Mouse (Mus musculus) adrenal gland, postnatal 25 days (tissue): ENCODE measurements around the gene Fpr2. TPM values are rescaled to one million over a fixed set of nuclear protein-coding genes. Genes with fewer than 3 reads are reported as not detected.
"Not testable (repeated sequence)": the region's sequence is repeated elsewhere in the genome, so short reads cannot be mapped to it uniquely, and the experiment has no call there.

Source experiments
- DNase-seq: peaks from one replicate; pipeline ENCODE4 v3.0.0; 2021; ENCODE audit warnings: mixed read lengths
- total RNA-seq: library from RNA; stranded (reverse); gene quantifications from 2 replicates; pipeline ENCODE4 v1.2.3, GENCODE M21; 2021

Gene Fpr2
- total RNA-seq, 1 experiment from 2014 or later, result not detected

DNA sequence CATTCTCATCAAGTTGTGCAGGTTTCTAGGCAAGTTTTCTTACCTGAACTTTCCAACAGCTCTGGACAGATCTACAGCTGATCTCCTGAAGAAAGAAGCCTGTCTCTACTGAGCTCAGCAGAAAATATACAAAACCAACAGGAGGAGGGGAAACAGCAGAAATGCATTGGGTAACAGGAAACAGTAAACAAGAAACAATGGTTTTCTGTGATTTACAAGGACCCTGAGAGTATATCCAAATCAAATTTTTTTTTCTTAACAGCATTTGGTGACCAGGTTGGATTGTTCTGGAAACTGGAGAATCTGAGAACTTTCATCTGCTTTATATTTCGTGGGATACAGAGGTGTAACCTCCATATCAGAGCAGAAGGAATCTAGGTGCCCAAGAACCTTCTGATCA is 3.8 kb upstream of the Fpr2 start, which contains the start of gene Fpr1:
Fpr1 (minus strand) TSS at position 101 of the 400 bp plus-strand sequence.
- no peak for DNase-seq

DNA sequence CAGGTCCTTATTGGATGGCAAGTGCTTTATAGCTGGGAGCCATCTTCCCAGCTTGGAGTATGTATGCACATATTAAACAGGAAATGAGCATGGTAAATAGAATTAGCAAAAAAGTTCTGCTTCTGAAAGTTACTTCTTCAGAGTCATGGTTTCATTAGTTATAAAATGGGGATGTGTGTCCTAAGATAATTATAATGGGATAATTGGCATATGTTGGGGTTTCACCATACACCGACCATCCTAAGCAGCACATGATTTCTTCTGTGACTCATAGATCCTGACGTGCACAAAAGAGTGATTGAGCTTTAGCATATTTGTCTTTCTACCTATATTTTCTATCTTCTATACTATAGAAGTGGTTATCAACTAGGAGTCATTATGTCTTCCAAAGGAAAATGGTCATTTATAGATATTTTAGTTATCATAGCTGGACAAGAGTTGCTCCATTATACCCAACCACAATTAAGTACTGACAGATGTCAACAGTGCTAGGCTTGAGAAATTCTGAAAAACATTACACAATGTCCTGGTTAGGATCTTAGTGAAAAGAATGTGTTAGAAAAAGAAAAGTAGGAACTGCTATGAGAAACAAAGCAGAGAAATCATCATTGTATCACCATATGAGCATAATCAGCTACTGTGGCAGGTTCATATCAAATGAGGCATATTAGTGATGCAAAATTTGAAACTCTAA is 2.3 kb downstream of the Fpr2 start:
- DNase-seq, result no peak

DNA sequence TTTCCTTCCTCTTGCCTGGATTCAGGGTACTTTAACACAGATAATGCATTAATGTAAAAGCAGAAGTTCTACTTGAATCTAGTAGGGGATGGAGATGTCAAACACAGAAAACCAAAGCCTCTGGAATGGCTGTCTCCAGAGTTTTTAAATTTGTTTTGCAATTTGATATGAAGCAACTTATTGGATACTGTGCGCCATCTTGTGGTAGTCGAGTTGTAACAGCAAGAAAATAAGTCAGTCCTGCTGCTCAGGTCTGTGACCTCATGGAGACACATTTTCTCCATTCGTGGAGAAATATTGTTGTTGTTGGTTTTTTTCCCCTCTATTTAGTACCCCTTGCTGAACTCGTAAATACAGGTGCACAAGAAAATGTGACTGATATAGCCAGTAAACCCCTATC is 8.4 kb downstream of the Fpr2 start:
- no peak for DNase-seq

DNA sequence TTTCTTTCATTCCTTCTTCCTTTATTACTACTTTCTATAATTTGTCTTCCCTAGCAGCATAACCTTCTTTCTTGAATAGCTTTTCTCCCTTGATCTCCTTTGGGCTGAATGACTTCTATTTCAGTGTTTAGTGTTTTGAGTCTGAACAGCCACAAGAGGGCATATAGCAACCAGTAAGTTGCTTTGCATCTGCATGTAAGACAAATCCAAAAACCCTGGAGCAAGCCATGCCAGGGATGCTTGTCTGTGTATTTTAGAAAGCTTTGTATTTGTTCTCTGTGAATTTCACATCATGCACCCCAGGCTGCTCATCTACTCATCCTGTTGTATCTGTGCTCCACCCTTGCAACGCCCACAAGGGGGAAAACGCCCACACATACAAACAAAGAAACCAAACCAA is 11.6 kb downstream of the Fpr2 start:
- DNase-seq, result no peak

DNA sequence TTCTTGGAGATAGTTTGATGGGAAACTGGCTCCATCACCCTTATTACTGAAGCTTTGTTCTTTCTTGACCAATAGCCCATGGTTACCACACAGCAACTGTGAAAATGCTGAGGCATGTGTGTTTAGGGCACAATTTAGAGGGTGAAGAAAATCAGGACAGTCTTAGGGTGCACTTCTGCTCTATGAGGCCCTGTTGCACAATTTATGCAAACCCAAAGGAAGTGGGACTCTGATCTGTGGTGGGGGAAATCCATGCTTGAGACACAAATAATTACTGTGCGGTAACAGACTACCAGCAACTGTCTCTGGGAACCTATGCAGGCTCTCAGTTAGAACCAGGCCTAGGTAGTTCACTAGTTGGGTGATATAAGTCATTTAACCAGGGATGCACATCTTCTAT is 13.1 kb downstream of the Fpr2 start:
- DNase-seq, result no peak

DNA sequence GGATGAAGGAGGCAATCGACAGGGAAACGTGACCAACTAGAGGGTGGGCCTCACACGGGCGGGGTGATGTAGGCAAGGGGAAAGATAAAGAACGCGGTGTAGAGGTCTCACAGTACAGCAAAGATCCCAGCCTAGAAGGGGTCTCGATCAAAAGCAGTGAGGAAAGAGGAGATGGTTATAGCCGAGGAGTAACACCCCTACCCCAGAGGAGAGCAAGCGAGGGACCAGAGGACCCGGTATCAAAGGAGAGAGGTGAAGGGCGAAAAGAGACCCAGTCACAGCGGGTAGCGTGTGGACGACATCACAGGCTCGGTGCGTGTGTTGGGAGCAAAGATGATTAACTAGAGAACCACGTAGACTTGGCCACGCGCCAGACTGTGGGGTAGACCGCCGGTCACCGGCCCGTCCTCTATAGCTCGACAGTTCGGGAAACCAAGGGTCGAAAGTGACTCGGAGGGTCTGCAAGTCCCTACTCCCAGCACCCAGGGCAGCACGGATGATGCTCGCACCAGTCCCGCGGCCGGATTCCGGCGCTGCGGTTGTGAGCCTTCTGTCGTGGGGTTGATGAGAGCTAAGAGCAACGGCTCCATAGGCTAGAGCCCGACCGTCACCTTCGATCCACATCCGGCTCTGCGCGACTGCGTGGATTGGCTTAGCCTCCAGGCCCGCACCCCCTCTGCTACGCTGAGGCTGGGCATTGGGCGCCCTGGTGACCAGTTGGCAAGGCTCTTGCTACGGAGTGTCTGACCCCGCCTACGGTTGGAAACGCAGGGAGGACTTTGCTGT is 22.2 kb downstream of the Fpr2 start:
- DNase-seq, result peak; percentile 86

DNA sequence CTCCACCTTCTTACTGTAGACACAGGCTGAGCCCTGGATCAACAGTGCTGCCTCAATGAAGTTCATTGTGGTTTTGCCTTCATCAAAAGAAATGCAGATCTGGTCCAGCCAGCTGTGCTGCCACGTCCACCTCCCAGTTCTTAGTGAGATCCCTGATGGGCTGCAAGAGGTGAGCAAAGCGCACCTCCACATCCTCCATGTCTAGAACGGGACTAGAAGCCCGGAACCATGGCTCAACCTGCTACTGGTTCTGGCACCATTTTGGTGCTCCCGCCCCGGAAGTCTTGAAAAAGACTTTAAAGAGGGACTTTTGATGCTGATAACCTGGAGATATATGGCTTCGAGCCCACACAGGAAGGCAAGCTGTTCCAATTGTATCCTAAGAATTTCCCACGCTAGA is 25.0 kb downstream of the Fpr2 start:
- DNase-seq, result not testable (repeated sequence)

DNA sequence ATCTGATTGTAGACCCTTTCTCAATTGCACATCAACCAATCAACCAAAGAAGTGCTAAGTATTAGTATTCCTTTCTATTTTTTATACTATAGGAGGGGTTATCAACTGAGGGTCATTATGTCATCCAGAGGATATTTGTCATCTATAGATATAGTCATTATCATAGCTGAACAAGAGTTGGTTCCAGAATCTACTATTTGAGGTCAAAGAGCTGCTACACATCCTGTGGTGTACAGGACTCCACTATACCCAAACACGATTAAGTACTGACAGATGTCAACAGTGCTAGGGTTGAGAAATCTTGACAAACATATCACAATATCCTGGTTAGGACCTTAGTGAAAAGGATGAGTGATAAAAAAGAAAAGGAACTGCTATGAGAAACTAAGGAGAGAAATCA is 29.8 kb downstream of the Fpr2 start:
- no peak for DNase-seq

DNA sequence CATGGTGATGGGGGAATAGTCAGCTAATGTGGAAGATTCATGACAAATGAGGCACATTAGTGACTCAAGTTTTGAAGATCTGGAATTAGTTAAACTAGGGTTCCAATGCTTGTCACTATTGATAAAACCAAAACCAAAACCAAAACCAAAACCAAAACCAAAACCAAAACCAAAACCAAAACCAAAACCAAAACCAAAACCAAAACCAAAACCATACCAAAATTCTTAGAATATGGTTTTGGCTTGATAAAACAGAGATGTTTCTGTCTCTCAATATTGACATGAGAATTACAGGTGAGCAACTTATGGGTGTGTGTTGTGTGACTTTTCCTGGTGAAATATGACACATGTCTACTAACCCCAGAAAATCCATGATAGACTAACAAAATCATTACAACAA is 30.2 kb downstream of the Fpr2 start:
- DNase-seq, result no peak

Other genes starting within 250 kb of the Fpr2 start
- not detected in 2 replicates for gene Vmn2r90, start 184.1 kb upstream of the Fpr2 start, total RNA-seq
- 82.8 and 108 TPM in 2 replicates for gene Spaca6, start 60.7 kb upstream of the Fpr2 start, total RNA-seq
- gene Has1, start 32.6 kb upstream of the Fpr2 start, total RNA-seq, result not detected in 2 replicates
- 0.24 TPM in 1 of 2 replicates, not detected in the other for gene Fpr1, start 3.9 kb upstream of the Fpr2 start, total RNA-seq
- not detected in 2 replicates for gene Fpr3, start within 50 bp of the Fpr2 start, total RNA-seq
- gene Fpr-rs4, start 133.9 kb downstream of the Fpr2 start, total RNA-seq, result not detected in 2 replicates
- gene Vmn2r124, start 161.6 kb downstream of the Fpr2 start, total RNA-seq, result not detected in 2 replicates
- gene Vmn2r91, start 197.2 kb downstream of the Fpr2 start, total RNA-seq, result not detected in 2 replicates